Mouse (Mus musculus) hindbrain, embryonic 13.5 days (tissue): Measurements from ENCODE around the gene Fmo2. TPM values are rescaled to one million over a fixed set of nuclear protein-coding genes. Genes with fewer than 3 reads are reported as not detected.

Experiments used
- ATAC-seq: fragments of 200-750 bp; cut with Nextera tagmentation; 2 replicates; pipeline ENCODE4 v1.8.0; 2017; ENCODE audit warnings: moderate TSS enrichment; ENCODE audit not compliant: low FRiP score
- H3K27ac ChIP-seq: fragments of 300-500 bp; sonication (generic); 2 replicates; pipeline ENCODE4 v1.5.1; 2015; ENCODE audit warnings: inconsistent platforms, mild to moderate bottlenecking, moderate library complexity
- H3K27me3 ChIP-seq: fragments of 300-500 bp; sonication (generic); 2 replicates; pipeline ENCODE4 v1.6.1; 2015; ENCODE audit warnings: mild to moderate bottlenecking, inconsistent platforms
- H3K36me3 ChIP-seq: fragments of 300-500 bp; sonication (generic); 2 replicates; pipeline ENCODE4 v1.6.1; 2015; ENCODE audit warnings: mild to moderate bottlenecking, inconsistent platforms
- H3K4me1 ChIP-seq: fragments of 300-500 bp; sonication (generic); replicated peaks from 2 replicates; pipeline ENCODE4 v1.6.1; 2015; ENCODE audit warnings: inconsistent platforms
- H3K4me2 ChIP-seq: fragments of 300-500 bp; sonication (generic); 2 replicates; pipeline ENCODE4 v1.6.1; 2015; ENCODE audit warnings: inconsistent platforms, mild to moderate bottlenecking, moderate library complexity
- H3K4me3 ChIP-seq: fragments of 300-500 bp; sonication (generic); 2 replicates; pipeline ENCODE4 v1.5.1; 2015; ENCODE audit warnings: mild to moderate bottlenecking, inconsistent platforms
- H3K9ac ChIP-seq: fragments of 300-500 bp; sonication (generic); 2 replicates; pipeline ENCODE4 v1.6.1; 2015; ENCODE audit warnings: mild to moderate bottlenecking, inconsistent platforms
- H3K9me3 ChIP-seq: fragments of 300-500 bp; sonication (generic); 2 replicates; pipeline ENCODE4 v1.6.1; 2016; ENCODE audit warnings: inconsistent platforms
- WGBS: fragments of 180-500 bp; shearing (Covaris S2); methylation state at CpG from one replicate; pipeline ENCODE4 v1.1.7; 2015; 5-methylcytosine and 5-hydroxymethylcytosine counted together
- polyA plus RNA-seq: library from polyadenylated mRNA; unstranded; fragments of >200 nt; fragmentation: Nextera tagmentation; extraction: Ambion mirVana; gene quantifications from 2 replicates; pipeline ENCODE4 v1.2.1, GENCODE M21; 2015

Gene Fmo2
- polyA plus RNA-seq, 1 experiment from 2014 or later, result 0.42 TPM

- WGBS, result 87% methylated on average over 4 of the region's 4 CpGs
- ATAC-seq, result no peak
- Histone ChIP-seq H3K9ac (no peak overlapping the region), H3K36me3 (no peaks in the 10 kb centered on the region), H3K9me3 (no peaks in the 10 kb centered on the region), H3K4me2 (no peak overlapping the region), H3K27me3 (no peaks in the 10 kb centered on the region), H3K4me1 (no peaks in the 10 kb centered on the region), H3K4me3 (no peak overlapping the region), H3K27ac (no peak overlapping the region)
Observed at GRCm38 (mm10) chr1:162882681-162883080, 15.8 kb downstream of the Fmo2 start.

GRCm38 (mm10) chr1:162879595-162880369, 18.7 kb downstream of the Fmo2 start:
- H3K9me3 ChIP-seq, result no peaks in the 10 kb centered on the region
- no peaks in the 10 kb centered on the region for H3K36me3 ChIP-seq
- no peaks in the 10 kb centered on the region for H3K27me3 ChIP-seq
- H3K27ac ChIP-seq, result no peak overlapping the region
- no peak for ATAC-seq
- no peaks in the 10 kb centered on the region for H3K4me1 ChIP-seq
- 64% methylated on average over 11 of the region's 11 CpGs for WGBS
- no peak overlapping the region for H3K4me3 ChIP-seq
- no peak overlapping the region for H3K9ac ChIP-seq
- no peak overlapping the region for H3K4me2 ChIP-seq

GRCm38 (mm10) chr1:162875091-162875490, 23.4 kb downstream of the Fmo2 start:
- WGBS, result 80% methylated on average over 3 of the region's 3 CpGs
- Histone ChIP-seq H3K9me3 (no peaks in the 10 kb centered on the region), H3K27me3 (no peaks in the 10 kb centered on the region), H3K4me3 (no peak overlapping the region), H3K9ac (no peak overlapping the region), H3K27ac (no peak overlapping the region), H3K36me3 (no peaks in the 10 kb centered on the region), H3K4me1 (0 out of 2 replicates have a peak, but pooled peaks cover 2% of the 10 kb centered on the region), H3K4me2 (no peak overlapping the region)
- no peak for ATAC-seq

GRCm38 (mm10) chr1:162871701-162872311, 26.7 kb downstream of the Fmo2 start:
- Histone ChIP-seq H3K9me3 (peaks cover 4% of the 10 kb centered on the region; the same call in 1 of the 2 replicates), H3K4me2 (no peak overlapping the region), H3K27ac (no peak overlapping the region), H3K36me3 (no peaks in the 10 kb centered on the region), H3K4me3 (no peak overlapping the region), H3K9ac (no peak overlapping the region), H3K4me1 (0 out of 2 replicates have a peak, but pooled peaks cover 2% of the 10 kb centered on the region), H3K27me3 (no peaks in the 10 kb centered on the region)
- no peak for ATAC-seq
- 69% methylated on average over 9 of the region's 9 CpGs for WGBS

GRCm38 (mm10) chr1:162870978-162871377, 27.5 kb downstream of the Fmo2 start:
- Histone ChIP-seq H3K9ac (no peak overlapping the region), H3K9me3 (peaks cover 4% of the 10 kb centered on the region; the same call in 1 of the 2 replicates)
- 85% methylated on average over 7 of the region's 7 CpGs for WGBS

GRCm38 (mm10) chr1:162867396-162867795, 31.1 kb downstream of the Fmo2 start:
- Histone ChIP-seq H3K27me3 (no peaks in the 10 kb centered on the region), H3K4me3 (no peak overlapping the region), H3K4me1 (0 out of 2 replicates have a peak, but pooled peaks cover 2% of the 10 kb centered on the region), H3K27ac (no peak overlapping the region), H3K9ac (no peak overlapping the region), H3K4me2 (no peak overlapping the region), H3K36me3 (no peaks in the 10 kb centered on the region), H3K9me3 (peaks cover 4% of the 10 kb centered on the region; the same call in 1 of the 2 replicates)
- 86% methylated on average over 4 of the region's 4 CpGs for WGBS
- no peak for ATAC-seq

More at GRCm38 (mm10) chr1:162870978-162871377, 27.5 kb downstream of the Fmo2 start:
- Histone ChIP-seq H3K36me3 (no peaks in the 10 kb centered on the region), H3K27me3 (no peaks in the 10 kb centered on the region), H3K27ac (no peak overlapping the region), H3K4me2 (no peak overlapping the region), H3K4me3 (no peak overlapping the region), H3K4me1 (0 out of 2 replicates have a peak, but pooled peaks cover 2% of the 10 kb centered on the region)
- ATAC-seq, result no peak

- Histone ChIP-seq H3K4me1 (peaks cover 2% of the 10 kb centered on the region; the same call in 1 of the 2 replicates), H3K27ac (no peak within 1 kb of the TSS), H3K27me3 (no peaks in the 10 kb centered on the region), H3K4me2 (no peak within 1 kb of the TSS), H3K9ac (no peak within 1 kb of the TSS), H3K9me3 (peaks cover 4% of the 10 kb centered on the region; the same call in 1 of the 2 replicates), H3K4me3 (no peak within 1 kb of the TSS), H3K36me3 (no peaks in the 10 kb centered on the region)
- no peak for ATAC-seq
- 75% methylated on average over 7 of the region's 7 CpGs for WGBS
Observed at GRCm38 (mm10) chr1:162866280-162866681, 32.2 kb downstream of the Fmo2 start, which contains the start of gene Fmo1. Gene Fmo1 (minus strand): TSS chr1:162866610.

- Histone ChIP-seq H3K27me3 (no peaks in the 10 kb centered on the region), H3K4me3 (no peak overlapping the region), H3K4me1 (peaks cover 2% of the 10 kb centered on the region; the same call in 1 of the 2 replicates), H3K27ac (no peak overlapping the region), H3K36me3 (no peaks in the 10 kb centered on the region), H3K9me3 (peaks cover 4% of the 10 kb centered on the region; the same call in 1 of the 2 replicates), H3K4me2 (no peak overlapping the region), H3K9ac (no peak overlapping the region)
- ATAC-seq, result no peak
- WGBS, result 80% methylated on average over 3 of the region's 3 CpGs
Observed at GRCm38 (mm10) chr1:162865493-162865830, 33.1 kb downstream of the Fmo2 start.

GRCm38 (mm10) chr1:162864816-162865492, 33.6 kb downstream of the Fmo2 start:
- H3K36me3 ChIP-seq, result no peaks in the 10 kb centered on the region
- H3K4me2 ChIP-seq, result no peak overlapping the region
- H3K27me3 ChIP-seq, result no peaks in the 10 kb centered on the region
- H3K9me3 ChIP-seq, result peaks cover 4% of the 10 kb centered on the region; the same call in 1 of the 2 replicates
- H3K4me1 ChIP-seq, result peaks cover 2% of the 10 kb centered on the region
- no peak for ATAC-seq
- H3K9ac ChIP-seq, result no peak overlapping the region
- no peak overlapping the region for H3K27ac ChIP-seq
- H3K4me3 ChIP-seq, result no peak overlapping the region
- WGBS, result 87% methylated on average over 8 of the region's 8 CpGs

- Histone ChIP-seq H3K4me2 (no peak overlapping the region), H3K4me1 (peaks cover 5% of the 10 kb centered on the region), H3K27ac (no peak overlapping the region), H3K27me3 (no peaks in the 10 kb centered on the region), H3K36me3 (no peaks in the 10 kb centered on the region), H3K9me3 (peaks cover 4% of the 10 kb centered on the region; the same call in 1 of the 2 replicates), H3K4me3 (no peak overlapping the region), H3K9ac (no peak overlapping the region)
- no peak for ATAC-seq
- WGBS, result 95% methylated on average over 5 of the region's 5 CpGs
Observed at GRCm38 (mm10) chr1:162864279-162864678, 34.2 kb downstream of the Fmo2 start.

- 93% methylated on average over 3 of the region's 3 CpGs for WGBS
Observed at GRCm38 (mm10) chr1:162863579-162863978, 34.9 kb downstream of the Fmo2 start.

GRCm38 (mm10) chr1:162862328-162862727, 36.2 kb downstream of the Fmo2 start:
- 12% methylated on average over 1 of the region's 1 CpGs for WGBS

More at GRCm38 (mm10) chr1:162863579-162863978, 34.9 kb downstream of the Fmo2 start:
- H3K9ac ChIP-seq, result no peak overlapping the region
- no peaks in the 10 kb centered on the region for H3K36me3 ChIP-seq
- no peak overlapping the region for H3K27ac ChIP-seq
- H3K4me2 ChIP-seq, result no peak overlapping the region
- no peaks in the 10 kb centered on the region for H3K27me3 ChIP-seq
- peaks cover 12% of the 10 kb centered on the region for H3K4me1 ChIP-seq
- ATAC-seq, result no peak
- H3K9me3 ChIP-seq, result peaks cover 4% of the 10 kb centered on the region; the same call in 1 of the 2 replicates
- no peak overlapping the region for H3K4me3 ChIP-seq

More at GRCm38 (mm10) chr1:162862328-162862727, 36.2 kb downstream of the Fmo2 start:
- Histone ChIP-seq H3K4me1 (peaks cover 12% of the 10 kb centered on the region), H3K9ac (no peak overlapping the region), H3K4me2 (no peak overlapping the region), H3K27me3 (no peaks in the 10 kb centered on the region), H3K27ac (no peak overlapping the region), H3K4me3 (no peak overlapping the region), H3K36me3 (no peaks in the 10 kb centered on the region), H3K9me3 (no peaks in the 10 kb centered on the region)
- no peak for ATAC-seq
